28 mouse cellular contexts compared by ENCODE assay signal in the genomic region with DNA sequence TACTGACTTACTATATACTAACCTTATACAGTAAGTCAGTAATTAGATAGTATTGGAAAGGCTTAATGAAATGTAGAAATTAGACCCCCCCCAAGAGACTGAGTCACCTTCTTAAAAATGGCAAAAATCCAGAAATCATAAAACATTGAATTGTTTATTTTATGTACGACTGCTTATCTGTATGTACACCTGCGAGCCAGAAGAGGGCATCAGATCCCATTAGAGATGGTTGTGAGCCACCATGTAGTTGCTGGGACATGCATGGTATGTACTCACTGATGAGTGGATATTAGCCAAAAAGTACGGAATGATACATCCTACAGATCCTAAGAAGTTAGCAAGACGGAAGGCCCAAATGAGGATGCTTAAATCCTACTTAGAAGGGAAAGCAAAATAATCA. TPM values are rescaled to one million over a fixed set of nuclear protein-coding genes. Genes with fewer than 3 reads are reported as not detected.
DNase-seq lines count a peak whose midpoint lies in the region; ATAC-seq and TF ChIP-seq lines count a peak whose summit lies in the region.
"Had no signal": no experiment of that assay in that cellular context is flagged by ENCODE, and none has a peak within 500 bp of the region (broad histone marks: within the 10 kb centered on the region; RNA-seq: fewer than 3 reads in every experiment).

No protein-coding gene starts in this region.

- DNase-seq in embryo, embryonic 11 days, result peak; percentile 2
- no peak for DNase-seq in embryo, embryonic 10 days (ENCODE audit: low spot score)
- DNase-seq in lung, embryonic 14.5 days, result no peak
- no peak for DNase-seq in lung, postnatal 10 days
- peak; percentile 20 for DNase-seq in brain, embryonic 14.5 days (ENCODE audit: low read depth)
- DNase-seq in embryo, embryonic 9.5 days (ENCODE audit: extremely low spot score), result no peak
- DNase-seq: adrenal gland, adult 8-10 months; cerebellum, adult 11-12 months; cerebellum, postnatal 25 days; heart, postnatal 36 days; kidney, adult 11 months; kidney, postnatal 25 days; liver, embryonic 13.5 days; lung, postnatal 14 days; right cerebral cortex, postnatal 25 days had no signal

- no peak overlapping the region for H3K9ac ChIP-seq in intestine, postnatal 0 days (ENCODE audit: low read depth, low read length)
- H3K9ac ChIP-seq in intestine, embryonic 15.5 days, result no peak overlapping the region
- no peak overlapping the region for H3K9ac ChIP-seq in lung, embryonic 14.5 days
- H3K9ac ChIP-seq: forebrain, embryonic 15.5 days; heart, embryonic 12.5 days; hindbrain, embryonic 15.5 days; liver, embryonic 13.5 days; midbrain, embryonic 15.5 days; stomach, embryonic 15.5 days had no signal

- H3K4me2 ChIP-seq in intestine, postnatal 0 days (replicated peaks; ENCODE audit: low read depth), result no peak overlapping the region
- H3K4me2 ChIP-seq in intestine, embryonic 15.5 days (replicated peaks), result no peak overlapping the region
- H3K4me2 ChIP-seq in lung, embryonic 14.5 days, result no peak overlapping the region
- H3K4me2 ChIP-seq: forebrain, embryonic 15.5 days; heart, embryonic 12.5 days; hindbrain, embryonic 15.5 days; liver, embryonic 13.5 days; midbrain, embryonic 15.5 days; stomach, embryonic 15.5 days had no signal

- no peaks in the 10 kb centered on the region for H3K36me3 ChIP-seq in intestine, postnatal 0 days (ENCODE audit: control insufficient read depth, insufficient read depth)
- no peaks in the 10 kb centered on the region for H3K36me3 ChIP-seq in intestine, embryonic 15.5 days
- H3K36me3 ChIP-seq in lung, embryonic 14.5 days (ENCODE audit: insufficient read depth), result no peaks in the 10 kb centered on the region
- H3K36me3 ChIP-seq: embryonic facial prominence, embryonic 10.5 days; forebrain, embryonic 15.5 days; heart, embryonic 12.5 days; hindbrain, embryonic 15.5 days; liver, embryonic 13.5 days; midbrain, embryonic 15.5 days; stomach, embryonic 15.5 days had no signal

- no peak for TF ChIP-seq POLR2A in brain, embryonic 14.5 days (IDR thresholded peaks at IDR 0.05; ENCODE audit: borderline replicate concordance, extremely low read depth, insufficient read depth, insufficient read length, poor library complexity, severe bottlenecking)

- 66% methylated on average over 4 of the region's 4 CpGs for WGBS in intestine, postnatal 0 days
- 70% methylated on average over 4 of the region's 4 CpGs for WGBS in intestine, embryonic 15.5 days
- WGBS in lung, embryonic 14.5 days, result 56% methylated on average over 4 of the region's 4 CpGs

- H3K27me3 ChIP-seq in intestine, postnatal 0 days (replicated peaks; ENCODE audit: control insufficient read depth, insufficient read depth, low read length), result no peaks in the 10 kb centered on the region
- H3K27me3 ChIP-seq in intestine, embryonic 15.5 days (replicated peaks), result no peaks in the 10 kb centered on the region
- H3K27me3 ChIP-seq in lung, embryonic 14.5 days (ENCODE audit: insufficient read depth, low read length), result no peaks in the 10 kb centered on the region
- H3K27me3 ChIP-seq: forebrain, embryonic 15.5 days; heart, embryonic 12.5 days; hindbrain, embryonic 15.5 days; liver, embryonic 13.5 days; midbrain, embryonic 15.5 days; stomach, embryonic 15.5 days had no signal

- H3K4me3 ChIP-seq in intestine, postnatal 0 days (ENCODE audit: low read depth, low read length), result no peak overlapping the region
- H3K4me3 ChIP-seq in intestine, embryonic 15.5 days (replicated peaks), result no peak overlapping the region
- no peak overlapping the region for H3K4me3 ChIP-seq in lung, embryonic 14.5 days (ENCODE audit: low read depth, low read length)
- H3K4me3 ChIP-seq: embryonic facial prominence, embryonic 10.5 days; forebrain, embryonic 15.5 days; heart, embryonic 12.5 days; hindbrain, embryonic 15.5 days; liver, embryonic 13.5 days; midbrain, embryonic 15.5 days; stomach, embryonic 15.5 days had no signal

- TF ChIP-seq CTCF in intestine, postnatal 0 days (IDR thresholded peaks at IDR 0.05; ENCODE audit: low read depth), result peak; percentile 52
- peak; percentile 22 for TF ChIP-seq CTCF in lung, embryonic 14.5 days (IDR thresholded peaks at IDR 0.05; ENCODE audit: low read depth)
- peak; percentile 9; the same call in 1 of the 2 replicates for TF ChIP-seq CTCF in brain, embryonic 14.5 days (IDR thresholded peaks at IDR 0.05; ENCODE audit: borderline replicate concordance, extremely low read depth, insufficient read depth, insufficient read length)

- H3K27ac ChIP-seq in intestine, postnatal 0 days (ENCODE audit: low read depth, low read length), result no peak overlapping the region
- H3K27ac ChIP-seq in intestine, embryonic 15.5 days, result no peak overlapping the region
- no peak overlapping the region for H3K27ac ChIP-seq in lung, embryonic 14.5 days (ENCODE audit: low read depth)
- H3K27ac ChIP-seq: embryonic facial prominence, embryonic 10.5 days; forebrain, embryonic 15.5 days; hindbrain, embryonic 15.5 days; liver, embryonic 13.5 days; midbrain, embryonic 15.5 days; stomach, embryonic 15.5 days had no signal

- H3K4me1 ChIP-seq in intestine, postnatal 0 days (replicated peaks; ENCODE audit: control insufficient read depth, insufficient read depth, low read length), result no peaks in the 10 kb centered on the region
- H3K4me1 ChIP-seq in intestine, embryonic 15.5 days (replicated peaks), result no peaks in the 10 kb centered on the region
- no peaks in the 10 kb centered on the region for H3K4me1 ChIP-seq in lung, embryonic 14.5 days (ENCODE audit: insufficient read depth)
- H3K4me1 ChIP-seq: embryonic facial prominence, embryonic 10.5 days; forebrain, embryonic 15.5 days; heart, embryonic 12.5 days; hindbrain, embryonic 15.5 days; liver, embryonic 13.5 days; midbrain, embryonic 15.5 days; stomach, embryonic 15.5 days had no signal

- no peak for ATAC-seq in intestine, postnatal 0 days
- no peak for ATAC-seq in intestine, embryonic 15.5 days
- ATAC-seq in lung, embryonic 14.5 days (ENCODE audit: insufficient read depth), result no peak
- ATAC-seq: forebrain, embryonic 15.5 days; midbrain, embryonic 15.5 days had no signal

- H3K9me3 ChIP-seq in intestine, postnatal 0 days (ENCODE audit: control insufficient read depth), result no peaks in the 10 kb centered on the region
- no peaks in the 10 kb centered on the region for H3K9me3 ChIP-seq in intestine, embryonic 15.5 days
- no peaks in the 10 kb centered on the region for H3K9me3 ChIP-seq in lung, embryonic 14.5 days (ENCODE audit: low read depth, low read length)
- H3K9me3 ChIP-seq: embryonic facial prominence, embryonic 10.5 days; forebrain, embryonic 15.5 days; heart, embryonic 12.5 days; hindbrain, embryonic 15.5 days; liver, embryonic 13.5 days; midbrain, embryonic 15.5 days; stomach, embryonic 15.5 days had no signal

RNA-seq across cellular contexts. Expression of a gene that starts 13.7 kb away (rescaled TPM):
- 2.4 and 3.4 TPM in 2 replicates for polyA plus RNA-seq in intestine, postnatal 0 days (2015; fragmentation: Nextera tagmentation; extraction: Ambion mirVana)
- polyA plus RNA-seq in intestine, embryonic 15.5 days (2015; fragmentation: Nextera tagmentation; extraction: Ambion mirVana), result 6.0 and 6.4 TPM in 2 replicates
- 3.6 and 3.7 TPM in 2 replicates for polyA plus RNA-seq in lung, embryonic 14.5 days (2014; fragmentation: Nextera tagmentation; extraction: Ambion mirVana)
- 0.79 and 1.6 TPM in 2 replicates for polyA plus RNA-seq in brain, embryonic 14.5 days (2012; rRNA removed)

RNA-seq across cellular contexts. Expression of a gene that starts 33.9 kb away (rescaled TPM):
- polyA plus RNA-seq in intestine, postnatal 0 days (2015; fragmentation: Nextera tagmentation; extraction: Ambion mirVana), result not detected in 2 replicates
- not detected in 2 replicates for polyA plus RNA-seq in intestine, embryonic 15.5 days (2015; fragmentation: Nextera tagmentation; extraction: Ambion mirVana)
- polyA plus RNA-seq in lung, embryonic 14.5 days (2014; fragmentation: Nextera tagmentation; extraction: Ambion mirVana), result not detected in 2 replicates
- polyA plus RNA-seq in brain, embryonic 14.5 days (2012; rRNA removed), result not detected in 2 replicates
- polyA plus RNA-seq: embryonic facial prominence, embryonic 10.5 days; forebrain, embryonic 15.5 days; gonadal fat pad, adult 2 months; heart, embryonic 12.5 days; hindbrain, embryonic 15.5 days; limb, embryonic 11.5 days; liver, embryonic 13.5 days; spleen, adult 2 months; stomach, embryonic 15.5 days; thymus, postnatal 0 days; urinary bladder, adult 2 months had no signal

Comparison
In these comparisons a context has a peak if more than half of its experiments do, and no peak if none do; other contexts are left out.
1. DNase-seq: peak in embryo, embryonic 11 days (single experiment) and brain, embryonic 14.5 days (single experiment); none in embryo, embryonic 10 days (single experiment), lung, embryonic 14.5 days (single experiment), lung, postnatal 10 days (single experiment) and embryo, embryonic 9.5 days (single experiment).
2. Peak in every context shown above with its lines, with median percentiles within 50 percentile points of each other: CTCF ChIP-seq.